Mouse (Mus musculus) urinary bladder, postnatal 25 days (tissue): ENCODE data around the gene Atg7.

Source experiments
- DNase-seq: peaks from one replicate; pipeline ENCODE4 v3.0.0; 2022; ENCODE audit warnings: low spot score

The Atg7 gene

DNA sequence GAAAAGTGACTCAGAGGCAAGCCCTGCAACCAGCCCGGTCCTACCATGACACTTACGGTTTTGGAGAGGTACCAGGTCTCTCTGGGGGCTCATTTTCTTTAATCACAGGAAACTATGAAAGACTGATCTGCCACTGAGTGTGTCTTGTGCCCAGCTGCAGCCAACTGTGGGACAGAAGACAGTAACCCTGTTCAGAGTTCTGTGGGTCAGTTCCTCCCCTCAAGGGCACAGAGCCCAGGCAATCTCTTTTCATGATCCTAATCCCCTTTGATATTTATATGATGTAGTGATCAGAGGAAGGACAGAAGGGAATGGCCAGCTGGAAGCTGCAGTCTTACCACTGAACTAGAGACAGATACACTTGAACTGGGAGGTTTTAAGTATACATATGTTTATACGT, 92.2 kb downstream of the Atg7 start:
- DNase-seq: no peak

GRCm38 (mm10) chr6:114736355-114736754, 93.5 kb downstream of the Atg7 start:
- DNase-seq: no peak

DNA sequence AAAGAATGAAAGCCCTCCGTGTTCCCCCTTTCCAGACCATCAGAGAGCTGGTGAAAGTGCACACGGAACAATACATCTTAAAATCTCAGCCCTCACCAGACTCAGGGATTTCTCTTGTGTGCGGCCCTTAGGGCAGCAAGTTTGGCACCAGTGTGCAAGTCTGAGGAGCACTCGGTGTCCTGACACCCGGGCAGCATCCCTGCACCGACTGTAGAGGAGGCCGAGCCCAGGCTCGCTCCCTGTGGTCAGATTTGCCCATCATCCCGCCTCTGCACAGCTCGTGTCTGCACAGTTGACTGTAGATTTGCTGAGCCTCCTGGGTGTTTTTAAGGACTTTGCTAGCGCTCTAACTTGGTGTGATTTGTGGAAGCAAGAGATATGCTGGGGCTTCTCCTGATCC, 94.3 kb downstream of the Atg7 start:
- DNase-seq: no peak

DNA sequence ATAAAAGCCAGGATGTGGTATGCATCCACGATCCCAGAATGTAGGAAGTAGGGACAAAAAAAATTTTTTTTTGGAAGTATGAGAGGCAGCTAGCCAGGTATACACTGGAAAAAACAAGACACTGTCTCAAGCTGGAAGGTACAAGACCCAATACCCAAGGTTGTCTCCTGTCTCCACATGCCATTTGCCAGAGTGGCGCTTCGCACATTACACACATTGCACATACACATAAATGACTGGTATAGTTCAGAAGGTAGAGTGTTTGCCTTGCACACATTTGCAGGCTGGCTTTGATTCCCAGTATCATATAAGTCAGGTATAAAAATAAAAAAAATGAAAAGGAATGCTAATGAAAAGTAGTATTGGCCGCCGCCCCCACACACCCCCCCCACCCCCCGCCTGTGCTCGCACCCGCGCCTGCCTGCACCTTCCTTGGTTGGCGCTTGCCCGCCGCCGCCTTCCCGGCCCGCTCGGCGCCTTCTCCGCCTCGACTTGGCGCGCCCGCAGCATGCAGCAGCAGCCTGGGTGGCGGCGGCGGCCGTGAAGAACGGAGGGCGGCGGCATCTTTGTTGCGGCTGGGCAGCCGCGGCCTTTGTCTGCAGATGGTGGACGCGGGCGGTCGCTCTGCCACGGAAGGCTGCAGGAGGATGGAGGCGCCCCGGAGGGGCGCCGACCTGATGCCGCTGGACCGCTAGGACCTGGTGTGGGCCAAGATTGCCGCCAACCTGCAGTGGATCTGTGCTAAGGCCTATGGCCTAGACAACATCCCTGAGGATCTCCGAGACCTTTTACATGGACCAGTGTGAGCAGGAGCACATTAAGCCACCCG, 95.2 kb downstream of the Atg7 start:
- DNase-seq: no peak

DNA sequence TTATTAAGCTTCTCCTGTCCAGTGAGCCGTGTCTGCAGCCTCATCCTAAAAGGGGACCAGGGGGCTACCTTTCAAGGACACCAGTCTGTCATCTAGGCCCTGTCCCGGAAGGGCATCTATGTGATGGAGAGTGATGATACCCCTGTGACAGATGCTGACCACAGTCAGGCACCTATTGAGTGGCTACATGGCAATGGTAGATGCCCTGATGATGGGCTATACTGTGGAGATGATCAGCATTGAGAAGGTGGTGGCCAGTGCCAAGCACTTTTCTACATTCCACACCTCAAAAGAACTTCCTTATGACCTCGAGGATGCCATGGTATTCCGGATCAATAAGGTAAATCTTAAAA, 95.8 kb downstream of the Atg7 start:
- no peak for DNase-seq

DNA sequence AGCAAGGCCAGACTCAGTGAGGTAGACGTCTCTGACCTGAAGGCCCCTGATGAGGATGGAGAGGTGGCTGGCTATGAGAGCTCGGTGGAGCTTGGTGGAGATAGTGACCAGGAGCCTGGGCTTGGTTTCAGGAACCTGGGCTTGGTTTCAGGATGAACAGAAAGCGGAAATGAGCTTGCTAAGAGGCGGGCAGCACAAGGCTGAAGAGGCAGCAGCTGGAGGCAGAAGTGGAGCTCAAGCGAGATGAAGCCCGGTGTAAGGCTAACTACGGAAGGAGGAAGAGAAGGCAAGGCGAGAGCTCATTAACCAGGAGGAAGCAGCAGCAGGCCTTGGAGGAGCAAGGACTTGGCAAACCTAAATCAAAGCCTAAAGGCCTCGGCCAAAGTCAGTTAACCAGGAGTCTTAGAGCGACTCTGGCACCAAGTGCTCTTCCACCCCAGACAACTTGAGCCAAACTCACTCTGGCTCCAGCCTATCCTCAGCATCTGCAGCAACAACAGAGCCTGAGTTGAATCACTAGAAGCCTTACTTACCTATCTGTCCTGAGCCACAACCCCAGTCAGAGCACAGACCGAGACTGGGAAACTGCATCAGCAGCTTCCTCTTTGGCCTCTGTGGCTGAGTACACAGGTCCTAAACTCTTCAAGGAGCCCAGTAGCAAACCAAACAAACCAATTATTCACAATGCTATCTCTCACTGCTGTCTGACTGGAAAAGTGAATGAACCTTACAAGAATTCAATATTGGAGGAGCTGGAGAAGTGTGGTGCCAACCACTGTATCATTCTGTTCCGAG, 99.5 kb downstream of the Atg7 start:
- DNase-seq: no peak

DNA sequence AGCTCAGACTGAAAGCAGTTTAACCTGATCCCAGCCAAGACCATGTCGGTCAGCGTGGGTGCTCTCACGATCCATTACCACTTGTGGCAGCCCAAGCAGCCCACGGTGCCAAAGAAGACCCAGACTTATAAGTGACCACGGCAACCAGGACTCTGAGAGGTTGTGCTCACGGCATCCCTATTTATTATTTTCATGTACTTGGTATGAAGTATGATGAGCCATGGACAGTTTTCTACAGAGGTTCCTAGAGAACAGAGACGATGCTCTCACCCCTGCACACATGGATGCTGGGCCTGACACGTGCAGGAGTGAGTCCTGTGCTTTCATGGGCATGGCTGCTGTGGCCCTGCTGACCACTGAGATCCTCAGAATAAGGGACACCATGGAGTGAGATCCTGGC, 100.2 kb downstream of the Atg7 start:
- DNase-seq: no peak

- no peak for DNase-seq
Measured at GRCm38 (mm10) chr6:114743845-114744244, 100.9 kb downstream of the Atg7 start.

- DNase-seq: no peak
Measured at GRCm38 (mm10) chr6:114746439-114746974, 103.6 kb downstream of the Atg7 start.

- DNase-seq: no peak
Measured at GRCm38 (mm10) chr6:114748419-114748818, 105.5 kb downstream of the Atg7 start.

DNA sequence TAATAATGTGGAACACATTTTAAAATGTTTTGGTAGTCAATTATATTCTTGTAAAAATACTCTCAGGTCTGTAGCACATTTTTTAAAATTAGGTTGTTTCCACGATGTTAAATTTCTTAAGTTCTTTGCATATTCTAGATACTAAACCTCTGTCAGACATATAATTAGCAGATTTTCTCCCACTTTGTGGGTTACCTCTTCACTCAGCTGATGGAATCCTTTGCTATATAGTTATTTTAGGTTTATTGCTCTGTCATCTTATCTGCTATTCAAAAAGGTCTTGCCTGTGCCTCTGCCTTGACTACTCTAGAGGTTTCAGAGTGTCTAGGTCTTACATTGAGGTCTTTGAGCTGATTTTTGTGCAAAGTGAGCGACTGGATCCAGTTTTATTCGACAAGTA, 106.0 kb downstream of the Atg7 start:
- DNase-seq: no peak

DNA sequence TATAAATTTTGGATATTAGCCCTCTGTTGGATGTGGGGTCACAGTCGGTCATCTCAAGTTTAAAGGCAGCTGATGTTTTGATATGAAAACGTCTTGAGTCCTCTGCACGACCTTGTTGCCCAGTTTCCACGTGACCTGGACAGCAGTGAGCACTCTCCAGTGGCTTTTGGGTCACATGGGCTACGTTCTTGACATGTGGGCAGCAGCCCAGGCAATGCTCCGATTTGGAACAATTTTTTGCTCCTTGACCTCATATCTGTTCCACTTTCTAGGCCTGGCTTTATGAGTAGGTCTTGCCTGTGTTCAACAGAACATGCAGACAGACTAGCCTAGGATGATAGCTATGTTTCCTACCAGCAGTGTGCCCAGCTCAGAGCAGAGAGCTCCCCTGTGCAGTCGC, 115.9 kb downstream of the Atg7 start:
- DNase-seq: no peak

GRCm38 (mm10) chr6:114766314-114766713, 123.4 kb downstream of the Atg7 start:
- no peak for DNase-seq

DNA sequence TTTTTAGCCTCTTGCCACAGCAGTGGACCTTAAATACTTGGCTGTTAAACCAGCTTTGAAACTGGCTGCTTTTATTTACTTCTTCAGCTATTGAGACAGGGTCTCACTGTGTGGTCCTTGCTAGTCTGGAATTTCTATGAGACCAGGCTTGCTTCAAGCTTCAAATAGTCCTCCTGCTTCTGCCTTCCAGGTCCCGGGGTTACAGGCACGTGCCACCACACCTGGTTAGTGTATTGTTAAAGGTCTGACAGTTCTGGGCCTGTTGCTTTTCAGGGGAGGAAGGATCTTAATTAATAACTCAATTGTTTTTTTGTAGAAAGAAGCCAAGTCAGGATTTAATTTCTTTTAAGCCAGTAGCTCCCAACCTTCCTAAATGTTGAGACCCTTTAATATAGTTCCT, 124.8 kb downstream of the Atg7 start:
- DNase-seq: no peak

- no peak for DNase-seq
Measured at GRCm38 (mm10) chr6:114770337-114770736, 127.4 kb downstream of the Atg7 start.

GRCm38 (mm10) chr6:114771502-114771901, 128.6 kb downstream of the Atg7 start:
- no peak for DNase-seq

DNA sequence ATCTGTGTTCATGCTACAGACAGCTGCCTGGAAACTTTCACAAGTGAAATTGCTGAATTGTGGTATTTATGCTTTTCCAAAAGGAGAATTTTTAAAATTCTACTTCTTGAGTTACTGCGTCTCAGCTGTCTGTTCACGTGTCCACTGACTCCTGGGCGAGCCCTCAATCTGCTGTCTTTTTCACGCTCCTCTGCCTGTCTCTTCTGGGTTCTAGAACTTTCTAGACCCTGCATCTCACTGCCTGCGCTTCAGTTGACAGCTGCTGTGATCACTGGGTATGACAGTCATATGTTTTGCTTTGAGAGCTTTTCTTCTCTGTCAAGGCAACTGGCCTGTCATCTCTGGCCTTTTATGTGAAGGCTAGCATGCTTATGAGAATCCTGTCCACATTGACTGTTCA, 132.3 kb downstream of the Atg7 start:
- DNase-seq: no peak

GRCm38 (mm10) chr6:114777872-114778271, 135.0 kb downstream of the Atg7 start:
- DNase-seq: no peak

- DNase-seq: no peak
Measured at GRCm38 (mm10) chr6:114778650-114779049, 135.8 kb downstream of the Atg7 start.

DNA sequence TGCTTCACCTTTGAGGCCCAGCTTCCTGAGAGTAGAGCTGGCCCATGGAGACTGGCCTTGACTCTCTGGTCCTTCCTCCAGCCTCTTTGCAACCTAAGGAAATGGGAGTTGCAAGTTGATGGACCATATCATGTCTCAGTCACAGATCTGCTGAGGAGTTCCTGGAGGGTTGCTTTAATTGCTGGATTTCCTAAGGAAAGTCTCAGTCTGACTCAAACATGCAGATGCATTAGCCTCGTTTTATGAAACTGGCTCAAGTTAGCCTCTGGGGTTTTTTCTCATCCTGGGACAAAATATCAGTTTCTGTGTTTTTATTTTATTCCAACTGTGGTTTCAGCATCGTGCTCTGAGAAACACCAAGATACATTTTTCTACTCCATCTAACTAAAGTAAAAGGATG, 137.7 kb downstream of the Atg7 start:
- DNase-seq: no peak

DNA sequence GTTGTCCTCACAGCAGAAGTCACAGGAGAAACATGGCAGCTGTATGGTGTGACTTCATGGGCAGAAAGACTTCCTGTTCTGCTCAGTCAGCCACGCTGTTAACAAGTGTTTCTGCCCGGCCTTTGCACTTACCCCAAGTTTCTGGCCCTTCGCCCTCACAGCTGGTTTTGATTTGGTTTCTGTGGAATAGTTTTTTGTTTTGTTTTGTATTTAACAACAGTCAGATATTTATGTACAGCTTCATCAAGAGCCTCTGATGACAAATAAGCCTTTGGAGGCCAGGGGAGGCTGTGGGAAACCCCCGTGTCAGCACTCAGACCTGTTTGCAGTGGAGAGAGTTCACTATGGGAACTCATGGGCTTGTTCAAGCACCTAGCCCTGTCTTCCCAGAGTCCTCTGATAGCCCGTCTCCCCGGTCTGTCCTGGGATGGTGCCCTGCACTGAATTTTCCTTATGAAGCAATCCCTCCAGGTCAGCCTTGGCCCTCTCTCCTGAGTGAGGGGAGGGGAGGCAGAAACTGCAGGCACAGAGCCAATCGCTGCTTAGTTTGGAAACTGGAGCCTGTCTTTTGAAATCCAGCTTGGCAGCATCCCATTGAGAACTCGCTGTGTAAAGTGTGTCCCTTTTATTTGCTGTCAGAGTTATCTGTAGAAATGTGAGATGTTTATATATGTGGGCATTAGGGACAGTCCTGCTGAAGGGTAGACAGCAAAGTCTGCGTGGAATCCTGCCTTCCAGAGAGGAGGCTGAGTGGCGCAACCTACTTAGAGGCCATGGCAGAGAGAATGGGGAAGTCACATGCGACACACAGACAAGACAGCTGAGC, 138.7 kb downstream of the Atg7 start:
- peak; percentile 56 for DNase-seq

- DNase-seq: no peak
Measured at GRCm38 (mm10) chr6:114782486-114782885, 139.6 kb downstream of the Atg7 start.
